Mouse (Mus musculus): ENCODE measurements at regions not wholly inside any gene's neighbourhood (a gene's known extent, or its start where the extent isn't known, plus 50 kb on each side); places are given as distances from the start of the nearest gene placed in this dataset.

- TF ChIP-seq POLR2A (IDR thresholded peaks at IDR 0.05; ENCODE audit: insufficient read depth, low read depth, low read length) (no peak), CTCF (IDR thresholded peaks at IDR 0.05) (no peak), EP300 (IDR thresholded peaks at IDR 0.05; ENCODE audit: insufficient read depth, low read depth, low read length) (no peak)
Observed at GRCm38 (mm10) chr13:84771956-84772355, 417.3 kb upstream of the Ccnh start.
